Mouse (Mus musculus) kidney, adult 9 months (tissue): ENCODE results near the gene Dmtf1.

Experiments
- DNase-seq: peaks from one replicate; pipeline ENCODE4 v3.0.0; 2022

The Dmtf1 gene

GRCm38 (mm10) chr5:9107296-9108089 lies 54.1 kb downstream of the Dmtf1 start:
- DNase-seq = no peak

GRCm38 (mm10) chr5:9106806-9107205 lies 54.8 kb downstream of the Dmtf1 start:
- peak; percentile 74 for DNase-seq

GRCm38 (mm10) chr5:9103958-9104357 lies 57.6 kb downstream of the Dmtf1 start:
- no peak for DNase-seq

GRCm38 (mm10) chr5:9102696-9103095 lies 58.9 kb downstream of the Dmtf1 start:
- no peak for DNase-seq

- DNase-seq = peak; percentile 58
These were observed 60.5 kb downstream of the Dmtf1 start for GRCm38 (mm10) chr5:9100849-9101801.

GRCm38 (mm10) chr5:9100207-9100848 lies 61.2 kb downstream of the Dmtf1 start, which contains the start of gene Tmem243:
Gene Tmem243, plus strand, starts transcription at chr5:9100668.
- peak; percentile 94 for DNase-seq

- no peak for DNase-seq
These were observed 68.1 kb downstream of the Dmtf1 start for GRCm38 (mm10) chr5:9093490-9093889.

- DNase-seq = no peak
These were observed 68.9 kb downstream of the Dmtf1 start for GRCm38 (mm10) chr5:9092716-9093115.

GRCm38 (mm10) chr5:9090493-9091106 lies 71.0 kb downstream of the Dmtf1 start:
- no peak for DNase-seq

GRCm38 (mm10) chr5:9086924-9087719 lies 74.5 kb downstream of the Dmtf1 start:
- no peak for DNase-seq

- DNase-seq = peak; percentile 32
These were observed 81.6 kb downstream of the Dmtf1 start for GRCm38 (mm10) chr5:9079773-9080501.

DNA sequence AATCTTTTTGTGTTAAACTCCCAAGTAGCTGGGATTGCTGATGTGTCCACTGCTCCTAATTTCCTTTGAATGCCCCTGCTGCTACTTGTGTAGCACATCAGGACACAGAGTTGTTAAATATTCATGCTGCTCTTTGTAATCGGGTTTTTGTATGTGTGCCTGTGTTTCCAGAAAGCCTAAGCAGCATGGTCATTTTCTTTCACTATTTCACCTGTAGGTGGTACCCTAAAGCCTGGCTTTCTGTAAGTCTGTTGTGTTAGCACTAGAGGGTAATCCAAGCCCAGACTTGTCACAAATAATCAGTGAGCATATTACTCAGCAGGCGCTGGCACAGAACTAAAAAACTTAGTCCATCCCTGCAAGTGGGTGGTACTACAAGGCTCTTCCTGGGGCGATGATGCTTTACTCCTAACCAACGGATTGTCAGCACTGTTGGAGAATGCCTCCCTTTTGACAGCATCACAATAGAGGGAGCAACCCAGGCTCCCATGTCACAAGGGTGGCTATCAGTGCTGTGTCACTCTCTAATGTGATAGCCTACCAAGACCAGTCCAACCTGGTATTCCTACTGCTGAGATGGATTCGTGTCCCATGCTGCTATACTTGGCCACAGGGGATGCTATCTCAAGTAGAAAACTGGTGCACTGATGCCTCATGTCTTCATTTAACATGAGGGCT lies 88.3 kb downstream of the Dmtf1 start:
- DNase-seq = peak; percentile 62

GRCm38 (mm10) chr5:9071360-9071759 lies 90.2 kb downstream of the Dmtf1 start:
- no peak for DNase-seq

DNA sequence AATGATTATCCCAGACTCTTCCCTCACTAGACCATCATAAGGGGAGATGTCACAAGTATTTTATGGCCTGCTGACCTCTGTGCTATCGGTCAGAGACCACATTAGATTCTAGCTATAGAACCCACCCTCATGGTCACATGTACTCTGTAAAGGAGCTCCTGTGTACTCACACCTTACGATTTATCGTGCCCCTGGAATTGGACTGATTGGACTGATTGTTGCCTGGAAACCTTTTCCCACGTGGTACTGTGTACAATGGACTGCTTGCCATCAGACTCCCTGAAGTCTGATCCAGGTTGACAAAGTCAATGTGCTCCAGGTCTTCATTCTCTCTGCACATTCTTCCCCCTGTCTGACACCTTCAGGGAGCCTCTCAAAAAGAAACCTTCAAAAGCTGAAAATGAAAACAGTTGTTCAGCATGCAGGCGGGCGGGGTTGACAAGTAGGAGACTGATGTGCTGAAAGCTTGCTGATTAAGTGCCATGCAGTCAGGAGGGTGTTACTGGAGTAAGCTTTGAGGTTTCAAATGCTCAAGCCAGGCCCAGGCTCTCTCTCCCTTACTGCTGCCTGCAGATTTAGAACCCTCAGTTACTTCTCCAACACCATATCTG lies 91.9 kb downstream of the Dmtf1 start:
- DNase-seq = no peak

DNA sequence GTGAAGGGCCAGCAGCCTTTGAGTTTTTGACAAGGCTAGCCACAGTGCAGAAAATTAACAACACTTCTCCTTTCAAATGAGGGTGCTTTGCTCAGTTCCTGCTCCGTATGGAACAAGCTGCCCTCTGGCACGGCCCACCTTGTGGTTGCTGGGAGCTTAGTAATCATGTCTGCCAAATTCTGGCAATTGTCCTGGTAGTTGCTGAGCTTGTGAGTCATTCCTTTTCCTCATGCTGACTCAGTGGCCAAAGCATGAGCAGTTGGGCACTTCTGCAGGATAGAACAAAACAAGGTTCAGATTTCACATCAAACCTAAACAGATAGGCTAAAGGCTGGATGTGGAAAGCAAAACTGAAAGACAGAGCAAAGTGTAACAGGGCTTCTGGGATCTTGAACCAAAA lies 92.7 kb downstream of the Dmtf1 start:
- DNase-seq = peak; percentile 26
